Comparison of ENCODE assay signal across 11 mouse cellular contexts in genomic region chr11:103172392-103173040, GRCm38 (mm10). TPM values are rescaled to one million over a fixed set of nuclear protein-coding genes. Genes with fewer than 3 reads are reported as not detected.
DNase-seq lines count a peak whose midpoint lies in the region; ATAC-seq lines count a peak whose summit lies in the region.
"Had no signal": no experiment of that assay in that cellular context is flagged by ENCODE, and none has a peak within 500 bp of the region (broad histone marks: within the 10 kb centered on the region; RNA-seq: fewer than 3 reads in every experiment).

No protein-coding gene starts in this region.

- no peak for ATAC-seq in heart, embryonic 16.5 days (replicated peaks; ENCODE audit: extremely low read depth, insufficient read depth, low FRiP score)
- ATAC-seq in midbrain, embryonic 14.5 days (ENCODE audit: low FRiP score, low TSS enrichment): no peak
- ATAC-seq in liver, embryonic 15.5 days (ENCODE audit: insufficient read depth): no peak

- H3K9me3 ChIP-seq in heart, embryonic 16.5 days (replicated peaks; ENCODE audit: control insufficient read depth, low read length): no peaks in the 10 kb centered on the region
- H3K9me3 ChIP-seq in midbrain, embryonic 14.5 days (ENCODE audit: control insufficient read depth, low read length): no peaks in the 10 kb centered on the region
- H3K9me3 ChIP-seq in midbrain, embryonic 10.5 days (replicated peaks): no peaks in the 10 kb centered on the region
- H3K9me3 ChIP-seq in liver, embryonic 15.5 days (replicated peaks): no peaks in the 10 kb centered on the region
- H3K9me3 ChIP-seq: midbrain, embryonic 12.5 days had no signal

- peak overlapping the region; percentile 83; the same call in 1 of the 2 replicates for H3K9ac ChIP-seq in heart, embryonic 16.5 days (ENCODE audit: low read length)
- no peak overlapping the region for H3K9ac ChIP-seq in midbrain, embryonic 14.5 days (replicated peaks; ENCODE audit: low read length)
- no peak overlapping the region for H3K9ac ChIP-seq in liver, embryonic 15.5 days
- H3K9ac ChIP-seq: midbrain, embryonic 12.5 days had no signal

- 0 out of 2 replicates have a peak overlapping the region, but pooled peaks have one; percentile 0 for H3K27ac ChIP-seq in heart, embryonic 16.5 days (ENCODE audit: low read length)
- no peak overlapping the region for H3K27ac ChIP-seq in midbrain, embryonic 14.5 days (replicated peaks; ENCODE audit: low read depth, low read length)
- no peak overlapping the region for H3K27ac ChIP-seq in midbrain, embryonic 10.5 days (replicated peaks)
- peak overlapping the region; percentile 38; the same call in 1 of the 2 replicates for H3K27ac ChIP-seq in liver, embryonic 15.5 days (replicated peaks)
- H3K27ac ChIP-seq: midbrain, embryonic 12.5 days had no signal

- 48% methylated on average over 6 of the region's 6 CpGs for WGBS in heart, embryonic 16.5 days
- 71% methylated on average over 6 of the region's 6 CpGs for WGBS in midbrain, embryonic 14.5 days
- WGBS in midbrain, embryonic 10.5 days: 68% methylated on average over 6 of the region's 6 CpGs
- 32% methylated on average over 6 of the region's 6 CpGs for WGBS in liver, embryonic 15.5 days (ENCODE audit: insufficient replicate concordance)

- H3K4me2 ChIP-seq in heart, embryonic 16.5 days (ENCODE audit: low read depth, low read length): peak overlapping the region; percentile 97
- peak overlapping the region; percentile 78 for H3K4me2 ChIP-seq in midbrain, embryonic 14.5 days (ENCODE audit: low read length)
- peak overlapping the region; percentile 69 for H3K4me2 ChIP-seq in liver, embryonic 15.5 days

- peak overlapping the region; percentile 69; the same call in 1 of the 2 replicates for H3K4me3 ChIP-seq in heart, embryonic 16.5 days (ENCODE audit: low read length)
- 0 out of 2 replicates have a peak overlapping the region, but pooled peaks have one; percentile 67 for H3K4me3 ChIP-seq in midbrain, embryonic 14.5 days (replicated peaks; ENCODE audit: low read depth, low read length)
- no peak overlapping the region for H3K4me3 ChIP-seq in midbrain, embryonic 10.5 days
- H3K4me3 ChIP-seq in liver, embryonic 15.5 days (replicated peaks): peak overlapping the region; percentile 56

- H3K4me1 ChIP-seq in heart, embryonic 16.5 days (ENCODE audit: control insufficient read depth, insufficient read depth, low read length): peaks cover 32% of the 10 kb centered on the region
- peaks cover 17% of the 10 kb centered on the region for H3K4me1 ChIP-seq in midbrain, embryonic 14.5 days (ENCODE audit: control insufficient read depth, insufficient read depth, low read length)
- peaks cover 19% of the 10 kb centered on the region for H3K4me1 ChIP-seq in midbrain, embryonic 10.5 days
- H3K4me1 ChIP-seq in liver, embryonic 15.5 days (replicated peaks): peaks cover 45% of the 10 kb centered on the region

- H3K27me3 ChIP-seq in heart, embryonic 16.5 days (ENCODE audit: control insufficient read depth, insufficient read depth, low read length): peaks cover 18% of the 10 kb centered on the region
- H3K27me3 ChIP-seq in midbrain, embryonic 14.5 days (ENCODE audit: control insufficient read depth, insufficient read depth, low read length): peaks cover 17% of the 10 kb centered on the region
- H3K27me3 ChIP-seq in midbrain, embryonic 10.5 days (ENCODE audit: low read depth, poor library complexity, severe bottlenecking): peaks cover 64% of the 10 kb centered on the region
- H3K27me3 ChIP-seq in liver, embryonic 15.5 days: peaks cover 47% of the 10 kb centered on the region

- intact Hi-C loops in left cerebral cortex, postnatal 14 days (cut with DNase I): no loop called here

- DNase-seq in heart, adult 9 months (ENCODE audit: low spot score in 2 of 2): no peak
- no peak for DNase-seq in midbrain, embryonic 14.5 days
- DNase-seq in midbrain, embryonic 10.5 days (ENCODE audit: low spot score): no peak
- DNase-seq in thymus, postnatal 25 days: peak; percentile 48
- no peak for DNase-seq in left cerebral cortex, postnatal 14 days (ENCODE audit: low spot score in 2 of 2)

- no peaks in the 10 kb centered on the region for H3K36me3 ChIP-seq in heart, embryonic 16.5 days (ENCODE audit: control insufficient read depth, insufficient read depth)
- no peaks in the 10 kb centered on the region for H3K36me3 ChIP-seq in midbrain, embryonic 14.5 days (ENCODE audit: control insufficient read depth, insufficient read depth, low read length)
- H3K36me3 ChIP-seq in midbrain, embryonic 10.5 days: no peaks in the 10 kb centered on the region
- no peaks in the 10 kb centered on the region for H3K36me3 ChIP-seq in liver, embryonic 15.5 days (replicated peaks)
- H3K36me3 ChIP-seq: midbrain, embryonic 12.5 days had no signal

RNA-seq across cellular contexts. Expression of gene Fmnl1, which starts 1.6 kb away (rescaled TPM):
- polyA plus RNA-seq in heart, embryonic 16.5 days (2015; fragmentation: Nextera tagmentation; extraction: Ambion mirVana): 4.0 and 7.6 TPM in 2 replicates
- 4.3 and 5.2 TPM in 2 replicates for polyA plus RNA-seq in midbrain, embryonic 14.5 days (2014; fragmentation: Nextera tagmentation; extraction: Ambion mirVana)
- 1.1 and 1.2 TPM in 2 replicates for polyA plus RNA-seq in midbrain, embryonic 10.5 days (2016; fragmentation: Nextera tagmentation; extraction: Ambion mirVana)
- polyA plus RNA-seq in liver, embryonic 15.5 days (2015; fragmentation: Nextera tagmentation; extraction: Ambion mirVana): 5.7 and 6.2 TPM in 2 replicates
- total RNA-seq in left cerebral cortex, postnatal 14 days (2021): 100 to 1,000 TPM; 132 to 143 TPM

RNA-seq across cellular contexts. Expression of gene 1700023F06Rik, which starts 35.8 kb away (rescaled TPM):
- polyA plus RNA-seq in heart, embryonic 16.5 days (2015; fragmentation: Nextera tagmentation; extraction: Ambion mirVana): 0.17 and 0.25 TPM in 2 replicates
- 0.88 and 2.1 TPM in 2 replicates for polyA plus RNA-seq in midbrain, embryonic 14.5 days (2014; fragmentation: Nextera tagmentation; extraction: Ambion mirVana)
- 0.10 and 0.11 TPM in 2 replicates for polyA plus RNA-seq in midbrain, embryonic 10.5 days (2016; fragmentation: Nextera tagmentation; extraction: Ambion mirVana)
- 0.08 TPM in 1 of 2 replicates, not detected in the other for polyA plus RNA-seq in liver, embryonic 15.5 days (2015; fragmentation: Nextera tagmentation; extraction: Ambion mirVana)
- total RNA-seq in left cerebral cortex, postnatal 14 days (2021): 1 to 10 TPM; 2.3 TPM
- polyA plus RNA-seq: midbrain, embryonic 12.5 days had no signal

RNA-seq across cellular contexts. Expression of gene Hexim2, which starts 40.3 kb away (rescaled TPM):
- polyA plus RNA-seq in heart, embryonic 16.5 days (2015; fragmentation: Nextera tagmentation; extraction: Ambion mirVana): 6.1 and 7.4 TPM in 2 replicates
- 22.9 and 24.7 TPM in 2 replicates for polyA plus RNA-seq in midbrain, embryonic 14.5 days (2014; fragmentation: Nextera tagmentation; extraction: Ambion mirVana)
- 7.8 and 8.2 TPM in 2 replicates for polyA plus RNA-seq in midbrain, embryonic 10.5 days (2016; fragmentation: Nextera tagmentation; extraction: Ambion mirVana)
- 4.2 and 4.7 TPM in 2 replicates for polyA plus RNA-seq in liver, embryonic 15.5 days (2015; fragmentation: Nextera tagmentation; extraction: Ambion mirVana)
- 10 to 100 TPM; 15.4 TPM for total RNA-seq in left cerebral cortex, postnatal 14 days (2021)

RNA-seq across cellular contexts. Expression of gene Spata32, which starts 45.7 kb away (rescaled TPM):
- polyA plus RNA-seq in heart, embryonic 16.5 days (2015; fragmentation: Nextera tagmentation; extraction: Ambion mirVana): not detected in 2 replicates
- polyA plus RNA-seq in midbrain, embryonic 14.5 days (2014; fragmentation: Nextera tagmentation; extraction: Ambion mirVana): 0.25 and 0.27 TPM in 2 replicates
- polyA plus RNA-seq in midbrain, embryonic 10.5 days (2016; fragmentation: Nextera tagmentation; extraction: Ambion mirVana): not detected in 2 replicates
- not detected in 2 replicates for polyA plus RNA-seq in liver, embryonic 15.5 days (2015; fragmentation: Nextera tagmentation; extraction: Ambion mirVana)
- total RNA-seq in left cerebral cortex, postnatal 14 days (2021): 1 to 10 TPM; 1.0 to 1.2 TPM
- total RNA-seq: adrenal gland, postnatal 4 days had no signal
- polyA plus RNA-seq: intestine, embryonic 16.5 days; limb, embryonic 11.5 days; midbrain, embryonic 12.5 days had no signal

RNA-seq across cellular contexts. Expression of gene Hexim1, which starts 56.5 kb away (rescaled TPM):
- polyA plus RNA-seq in heart, embryonic 16.5 days (2015; fragmentation: Nextera tagmentation; extraction: Ambion mirVana): 2.9 TPM in 2 replicates
- polyA plus RNA-seq in midbrain, embryonic 14.5 days (2014; fragmentation: Nextera tagmentation; extraction: Ambion mirVana): 3.9 and 5.9 TPM in 2 replicates
- 2.3 and 2.7 TPM in 2 replicates for polyA plus RNA-seq in midbrain, embryonic 10.5 days (2016; fragmentation: Nextera tagmentation; extraction: Ambion mirVana)
- polyA plus RNA-seq in liver, embryonic 15.5 days (2015; fragmentation: Nextera tagmentation; extraction: Ambion mirVana): 1.8 and 1.9 TPM in 2 replicates
- total RNA-seq in left cerebral cortex, postnatal 14 days (2021): 10 to 100 TPM; 43.7 to 45.4 TPM

Comparison
In these comparisons a context has a peak if more than half of its experiments do, and no peak if none do; other contexts are left out.
1. H3K27ac ChIP-seq: peak in heart, embryonic 16.5 days (single experiment) and liver, embryonic 15.5 days (single experiment); none in midbrain, embryonic 14.5 days (single experiment) and midbrain, embryonic 10.5 days (single experiment).
2. Peak in every context shown above with its lines, with median percentiles within 50 percentile points of each other: H3K4me2 ChIP-seq.